Mouse (Mus musculus) heart, embryonic 11.5 days (tissue): Measurements from ENCODE around the gene Ppp1cb. TPM values are rescaled to one million over a fixed set of nuclear protein-coding genes. Genes with fewer than 3 reads are reported as not detected.

Source experiments
- ATAC-seq: fragments of 200-750 bp; cut with Nextera tagmentation; replicated peaks from 2 replicates; pipeline ENCODE4 v1.8.0; 2017; ENCODE audit warnings: moderate library complexity; ENCODE audit not compliant: insufficient number of reproducible peaks, low FRiP score, low TSS enrichment
- H3K27ac ChIP-seq: fragments of 300-500 bp; sonication (generic); 2 replicates; pipeline ENCODE4 v1.5.1; 2014; ENCODE audit warnings: mild to moderate bottlenecking, low read depth, low read length
- H3K27me3 ChIP-seq: fragments of 300-500 bp; sonication (generic); 2 replicates; pipeline ENCODE4 v1.6.1; 2014; ENCODE audit warnings: mild to moderate bottlenecking, low read length, mixed read lengths; ENCODE audit not compliant: control insufficient read depth, insufficient read depth
- H3K36me3 ChIP-seq: fragments of 300-500 bp; sonication (generic); 2 replicates; pipeline ENCODE4 v1.6.1; 2014; ENCODE audit warnings: mild to moderate bottlenecking, low read length, moderate library complexity, mixed read lengths; ENCODE audit not compliant: control insufficient read depth, insufficient read depth
- H3K4me1 ChIP-seq: fragments of 300-500 bp; sonication (generic); 2 replicates; pipeline ENCODE4 v1.6.1; 2014; ENCODE audit warnings: low read length; ENCODE audit not compliant: control insufficient read depth, insufficient read depth
- H3K4me2 ChIP-seq: fragments of 300-500 bp; sonication (generic); 2 replicates; pipeline ENCODE4 v1.6.1; 2014; ENCODE audit warnings: mild to moderate bottlenecking, moderate library complexity
- H3K4me3 ChIP-seq: fragments of 300-500 bp; sonication (generic); 2 replicates; pipeline ENCODE4 v1.5.1; 2014; ENCODE audit warnings: low read depth, low read length
- H3K9ac ChIP-seq: fragments of 300-500 bp; sonication (generic); 2 replicates; pipeline ENCODE4 v1.6.1; 2014; ENCODE audit warnings: mild to moderate bottlenecking, low read depth, low read length, moderate library complexity
- H3K9me3 ChIP-seq: fragments of 300-500 bp; sonication (generic); replicated peaks from 2 replicates; pipeline ENCODE4 v1.6.1; 2016; ENCODE audit warnings: low read length; ENCODE audit not compliant: control insufficient read depth
- WGBS: fragments of 180-500 bp; shearing (Covaris S2); extraction: QIAGEN DNeasy Blood & Tissue Kit; methylation state at CpG from one replicate; pipeline ENCODE4 v1.1.7; 2014; ENCODE audit not compliant: insufficient replicate concordance; 5-methylcytosine and 5-hydroxymethylcytosine counted together
- polyA plus RNA-seq: library from polyadenylated mRNA; unstranded; fragments of >200 nt; fragmentation: Nextera tagmentation; extraction: Ambion mirVana; gene quantifications from 2 replicates; pipeline ENCODE4 v1.2.1, GENCODE M21; 2014

Ppp1cb gene
- polyA plus RNA-seq, 1 experiment from 2014 or later: 264 TPM

GRCm38 (mm10) chr5:32459251-32459881 is 723 bp downstream of the Ppp1cb start:
- Histone ChIP-seq H3K4me1 (peaks cover 13% of the 10 kb centered on the region), H3K4me3 (peak overlapping the region; percentile 95), H3K27ac (peak overlapping the region; percentile 100), H3K27me3 (no peaks in the 10 kb centered on the region), H3K9me3 (no peaks in the 10 kb centered on the region), H3K9ac (peak overlapping the region; percentile 96), H3K36me3 (no peaks in the 10 kb centered on the region), H3K4me2 (peak overlapping the region; percentile 66)
- peak; percentile 71 for ATAC-seq
- WGBS: under 1% methylated on average over 40 of the region's 63 CpGs

- WGBS: under 1% methylated on average over 19 of the region's 19 CpGs
- no peaks in the 10 kb centered on the region for H3K27me3 ChIP-seq
- ATAC-seq: no peak
- H3K27ac ChIP-seq: peak overlapping the region; percentile 100
- H3K9ac ChIP-seq: peak overlapping the region; percentile 96
- H3K4me3 ChIP-seq: peak overlapping the region; percentile 95
- H3K4me2 ChIP-seq: peak overlapping the region; percentile 66
- H3K9me3 ChIP-seq: no peaks in the 10 kb centered on the region
- peaks cover 13% of the 10 kb centered on the region for H3K4me1 ChIP-seq
- no peaks in the 10 kb centered on the region for H3K36me3 ChIP-seq
Measured at GRCm38 (mm10) chr5:32459882-32460751, 1.5 kb downstream of the Ppp1cb start.

GRCm38 (mm10) chr5:32460973-32461372 is 2.3 kb downstream of the Ppp1cb start:
- Histone ChIP-seq H3K27ac (no peak overlapping the region), H3K27me3 (no peaks in the 10 kb centered on the region), H3K9ac (peak overlapping the region; percentile 49; the same call in 1 of the 2 replicates), H3K36me3 (no peaks in the 10 kb centered on the region), H3K4me2 (peak overlapping the region; percentile 60), H3K4me1 (peaks cover 13% of the 10 kb centered on the region), H3K4me3 (peak overlapping the region; percentile 39), H3K9me3 (no peaks in the 10 kb centered on the region)
- 11% methylated on average over 2 of the region's 2 CpGs for WGBS
- ATAC-seq: no peak

- ATAC-seq: peak; percentile 26; the same call in 1 of the 2 replicates
- Histone ChIP-seq H3K4me2 (peak overlapping the region; percentile 39), H3K27me3 (no peaks in the 10 kb centered on the region), H3K9ac (peak overlapping the region; percentile 34; the same call in 1 of the 2 replicates), H3K4me3 (no peak overlapping the region), H3K4me1 (peaks cover 18% of the 10 kb centered on the region), H3K9me3 (no peaks in the 10 kb centered on the region), H3K27ac (peak overlapping the region; percentile 80), H3K36me3 (no peaks in the 10 kb centered on the region; the same call in 1 of the 2 replicates)
- 62% methylated on average over 4 of the region's 4 CpGs for WGBS
Measured at GRCm38 (mm10) chr5:32472332-32473028, 13.8 kb downstream of the Ppp1cb start.

DNA sequence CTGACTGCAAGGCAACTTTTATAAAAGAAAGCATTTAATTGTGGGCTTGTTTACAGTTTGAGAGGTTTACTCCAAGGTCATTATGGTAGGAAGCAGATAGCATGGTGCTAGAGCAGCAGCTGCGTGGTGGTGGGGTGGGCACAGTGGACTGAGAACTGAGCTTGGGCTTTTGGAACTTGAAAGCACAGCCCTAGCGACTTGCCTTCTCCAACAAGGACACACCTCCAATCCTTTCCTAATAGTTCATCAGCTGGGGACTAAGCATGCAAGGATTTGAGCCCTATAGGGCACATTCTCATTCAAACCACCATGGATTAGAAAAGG is 14.3 kb downstream of the Ppp1cb start:
- peak overlapping the region; percentile 34; the same call in 1 of the 2 replicates for H3K9ac ChIP-seq
- H3K4me2 ChIP-seq: peak overlapping the region; percentile 39
- no peak for ATAC-seq
- H3K4me1 ChIP-seq: peaks cover 18% of the 10 kb centered on the region
- H3K4me3 ChIP-seq: no peak overlapping the region
- H3K27ac ChIP-seq: peak overlapping the region; percentile 80
- H3K27me3 ChIP-seq: no peaks in the 10 kb centered on the region
- no peaks in the 10 kb centered on the region for H3K9me3 ChIP-seq
- WGBS: 67% methylated on average over 2 of the region's 2 CpGs
- no peaks in the 10 kb centered on the region; the same call in 1 of the 2 replicates for H3K36me3 ChIP-seq

DNA sequence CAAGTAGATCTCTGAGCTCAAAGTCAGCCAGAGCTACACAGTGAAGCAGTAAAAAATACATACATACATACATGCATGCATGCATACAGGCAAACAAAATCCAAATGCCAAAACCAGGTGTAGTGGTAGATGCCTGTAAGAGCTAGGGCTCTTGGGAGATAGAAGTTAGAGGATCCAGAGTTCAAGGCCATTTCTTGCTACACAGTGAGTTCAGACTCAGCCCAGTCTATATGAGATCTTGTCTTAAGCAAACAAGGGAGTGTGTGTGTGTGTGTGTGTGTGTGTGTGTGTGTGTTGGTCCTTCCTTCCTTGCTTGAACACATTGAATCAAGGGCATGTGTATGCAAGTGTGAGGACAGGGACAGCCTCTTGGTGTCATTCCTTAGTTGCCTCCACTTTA is 17.9 kb downstream of the Ppp1cb start:
- no peak overlapping the region for H3K9ac ChIP-seq
- H3K4me3 ChIP-seq: no peak overlapping the region
- H3K4me1 ChIP-seq: peaks cover 12% of the 10 kb centered on the region
- H3K36me3 ChIP-seq: peaks cover 18% of the 10 kb centered on the region
- H3K27ac ChIP-seq: no peak overlapping the region
- no peaks in the 10 kb centered on the region for H3K27me3 ChIP-seq
- no peaks in the 10 kb centered on the region for H3K9me3 ChIP-seq
- no peak for ATAC-seq
- no peak overlapping the region for H3K4me2 ChIP-seq

GRCm38 (mm10) chr5:32478972-32479371 is 20.3 kb downstream of the Ppp1cb start:
- Histone ChIP-seq H3K4me3 (no peak overlapping the region), H3K36me3 (peaks cover 23% of the 10 kb centered on the region)
- WGBS: 91% methylated on average over 4 of the region's 4 CpGs

DNA sequence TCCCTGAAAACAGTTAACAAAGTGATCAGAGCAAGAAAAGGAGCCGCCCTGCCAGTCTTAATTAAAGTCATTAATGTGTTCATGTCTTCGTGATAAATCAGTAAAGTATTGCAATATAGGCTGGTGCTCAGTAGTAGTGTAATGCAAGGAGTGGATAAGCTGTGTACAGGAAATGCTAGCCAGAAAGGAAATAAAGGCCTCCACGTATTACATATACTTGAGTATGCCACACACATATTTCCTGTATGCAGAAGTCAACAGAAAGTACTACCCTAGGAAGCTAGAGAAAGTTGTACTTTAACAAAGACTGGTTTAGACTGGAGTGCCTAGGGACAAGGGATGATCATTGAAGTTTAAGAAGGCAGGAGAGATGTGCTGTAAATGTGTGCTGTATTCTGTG is 26.8 kb downstream of the Ppp1cb start:
- WGBS: 89% methylated on average over 3 of the region's 3 CpGs
- Histone ChIP-seq H3K4me1 (no peaks in the 10 kb centered on the region), H3K36me3 (peaks cover 36% of the 10 kb centered on the region), H3K9ac (no peak overlapping the region), H3K4me3 (no peak overlapping the region), H3K27ac (no peak overlapping the region), H3K4me2 (no peak overlapping the region), H3K27me3 (no peaks in the 10 kb centered on the region), H3K9me3 (no peaks in the 10 kb centered on the region)
- ATAC-seq: no peak

More at GRCm38 (mm10) chr5:32478972-32479371, 20.3 kb downstream of the Ppp1cb start:
- no peaks in the 10 kb centered on the region for H3K27me3 ChIP-seq
- H3K4me1 ChIP-seq: no peaks in the 10 kb centered on the region; the same call in 1 of the 2 replicates
- H3K27ac ChIP-seq: no peak overlapping the region
- H3K4me2 ChIP-seq: no peak overlapping the region
- ATAC-seq: no peak
- no peak overlapping the region for H3K9ac ChIP-seq
- H3K9me3 ChIP-seq: no peaks in the 10 kb centered on the region
